Mouse (Mus musculus): ENCODE results near the gene Kif5a. TPM values are rescaled to one million over a fixed set of nuclear protein-coding genes. Genes with fewer than 3 reads are reported as not detected.

Gene Kif5a
- polyA plus RNA-seq, 2 experiments = 0.01 to 0.11 TPM

GRCm38 (mm10) chr10:127257790-127258189 lies 5.4 kb downstream of the Kif5a start:
- H3K4me1 ChIP-seq (replicated peaks; ENCODE audit: control insufficient read depth in 2 of 2, insufficient read depth in 2 of 2, low read length in 1 of 2) = 0 out of 4 replicates have a peak, but pooled peaks cover 1 to 2% of the 10 kb centered on the region in 2 experiments
- TF ChIP-seq EP300 (IDR thresholded peaks at IDR 0.05; ENCODE audit: low read depth) (no peak), CTCF (IDR thresholded peaks at IDR 0.05; ENCODE audit: low read depth) (no peak)
- 54% methylated on average over 6 of the region's 6 CpGs for WGBS (ENCODE audit: insufficient replicate concordance)
- H3K4me3 ChIP-seq (ENCODE audit: insufficient read depth in 1 of 2, low read depth in 2 of 2, low read length in 2 of 2) = no peak overlapping the region
- no peak for DNase-seq (ENCODE audit: low read depth in 3 of 3, low spot score in 3 of 3)
- no peaks in the 10 kb centered on the region for H3K9me3 ChIP-seq (ENCODE audit: control insufficient read depth, low read length)
- no peak overlapping the region for H3K9ac ChIP-seq (replicated peaks)
- H3K4me2 ChIP-seq (ENCODE audit: low read depth) = no peak overlapping the region
- H3K36me3 ChIP-seq (replicated peaks; ENCODE audit: control insufficient read depth, insufficient read depth, low read depth) = no peaks in the 10 kb centered on the region
- peaks cover 14% of the 10 kb centered on the region for H3K27me3 ChIP-seq (ENCODE audit: control insufficient read depth, insufficient read depth, low read length)
- no peak overlapping the region for H3K27ac ChIP-seq
- no peak for ATAC-seq (ENCODE audit: insufficient read depth)

GRCm38 (mm10) chr10:127255625-127256345 lies 7.4 kb downstream of the Kif5a start:
- no peak for TF ChIP-seq EP300 (IDR thresholded peaks at IDR 0.05; ENCODE audit: low read depth)
- Histone ChIP-seq H3K27me3 (ENCODE audit: control insufficient read depth, insufficient read depth, low read length) (no peaks in the 10 kb centered on the region; the same call in 1 of the 2 replicates), H3K4me1 (replicated peaks; ENCODE audit: control insufficient read depth in 2 of 2, insufficient read depth in 2 of 2, low read length in 1 of 2) (no peaks in the 10 kb centered on the region), H3K4me3 (ENCODE audit: insufficient read depth in 1 of 2, low read depth in 2 of 2, low read length in 2 of 2) (no peak overlapping the region), H3K9me3 (ENCODE audit: control insufficient read depth, low read length) (no peaks in the 10 kb centered on the region), H3K36me3 (replicated peaks; ENCODE audit: control insufficient read depth, insufficient read depth, low read depth) (no peaks in the 10 kb centered on the region), H3K27ac (no peak overlapping the region), H3K4me2 (ENCODE audit: low read depth) (no peak overlapping the region), H3K9ac (replicated peaks) (no peak overlapping the region)
- DNase-seq (ENCODE audit: low read depth in 3 of 3, low spot score in 3 of 3) (peak in 2 of 3 experiments; percentile 28 to 33), ATAC-seq (ENCODE audit: insufficient read depth) (no peak)
- 22% methylated on average over 14 of the region's 14 CpGs for WGBS (ENCODE audit: insufficient replicate concordance)

- Histone ChIP-seq H3K27me3 (ENCODE audit: control insufficient read depth, insufficient read depth, low read length) (no peaks in the 10 kb centered on the region; the same call in none of the 2 replicates), H3K27ac (no peak overlapping the region), H3K4me2 (ENCODE audit: low read depth) (no peak overlapping the region), H3K9me3 (ENCODE audit: control insufficient read depth, low read length) (no peaks in the 10 kb centered on the region), H3K4me1 (replicated peaks; ENCODE audit: control insufficient read depth in 2 of 2, insufficient read depth in 2 of 2, low read length in 1 of 2) (no peaks in the 10 kb centered on the region), H3K9ac (replicated peaks) (no peak overlapping the region), H3K36me3 (replicated peaks; ENCODE audit: control insufficient read depth, insufficient read depth, low read depth) (no peaks in the 10 kb centered on the region), H3K4me3 (ENCODE audit: insufficient read depth in 1 of 2, low read depth in 2 of 2, low read length in 2 of 2) (no peak overlapping the region)
- ATAC-seq (ENCODE audit: insufficient read depth) (no peak), DNase-seq (ENCODE audit: low read depth in 3 of 3, low spot score in 3 of 3) (no peak)
- 28% methylated on average over 5 of the region's 5 CpGs for WGBS (ENCODE audit: insufficient replicate concordance)
- no peak for TF ChIP-seq CTCF (IDR thresholded peaks at IDR 0.05; ENCODE audit: low read depth)
- no peak for TF ChIP-seq EP300 (IDR thresholded peaks at IDR 0.05; ENCODE audit: low read depth)
These were observed 12.3 kb downstream of the Kif5a start for GRCm38 (mm10) chr10:127250810-127251209.

GRCm38 (mm10) chr10:127238241-127238824 lies 24.8 kb downstream of the Kif5a start:
- WGBS (ENCODE audit: insufficient replicate concordance) = 48% methylated on average over 18 of the region's 18 CpGs
- H3K27me3 ChIP-seq (ENCODE audit: control insufficient read depth, insufficient read depth, low read length) = peaks cover 17% of the 10 kb centered on the region
- no peak overlapping the region for H3K27ac ChIP-seq
- no peaks in the 10 kb centered on the region for H3K9me3 ChIP-seq (ENCODE audit: control insufficient read depth, low read length)
- TF ChIP-seq CTCF (IDR thresholded peaks at IDR 0.05; ENCODE audit: low read depth) = no peak
- TF ChIP-seq EP300 (IDR thresholded peaks at IDR 0.05; ENCODE audit: low read depth) = no peak
- no peaks in the 10 kb centered on the region for H3K36me3 ChIP-seq (replicated peaks; ENCODE audit: control insufficient read depth, insufficient read depth, low read depth)
- no peak overlapping the region for H3K4me2 ChIP-seq (ENCODE audit: low read depth)
- H3K9ac ChIP-seq (replicated peaks) = no peak overlapping the region
- no peak for DNase-seq (ENCODE audit: low read depth in 3 of 3, low spot score in 3 of 3)
- ATAC-seq (ENCODE audit: insufficient read depth) = no peak
- H3K4me3 ChIP-seq (ENCODE audit: insufficient read depth in 1 of 2, low read depth in 2 of 2, low read length in 2 of 2) = no peak overlapping the region
- no peaks in the 10 kb centered on the region for H3K4me1 ChIP-seq (replicated peaks; ENCODE audit: control insufficient read depth in 2 of 2, insufficient read depth in 2 of 2, low read length in 1 of 2)

GRCm38 (mm10) chr10:127236541-127236940 lies 26.6 kb downstream of the Kif5a start:
- peaks cover 17% of the 10 kb centered on the region for H3K27me3 ChIP-seq (ENCODE audit: control insufficient read depth, insufficient read depth, low read length)
- TF ChIP-seq EP300 (IDR thresholded peaks at IDR 0.05; ENCODE audit: low read depth) (no peak), CTCF (IDR thresholded peaks at IDR 0.05; ENCODE audit: low read depth) (no peak)
- no peak overlapping the region for H3K27ac ChIP-seq
- WGBS (ENCODE audit: insufficient replicate concordance) = 52% methylated on average over 9 of the region's 9 CpGs
- no peak overlapping the region for H3K4me3 ChIP-seq (ENCODE audit: insufficient read depth in 1 of 2, low read depth in 2 of 2, low read length in 2 of 2)
- H3K9me3 ChIP-seq (ENCODE audit: control insufficient read depth, low read length) = no peaks in the 10 kb centered on the region
- no peaks in the 10 kb centered on the region for H3K4me1 ChIP-seq (replicated peaks; ENCODE audit: control insufficient read depth in 2 of 2, insufficient read depth in 2 of 2, low read length in 1 of 2)
- no peak for ATAC-seq (ENCODE audit: insufficient read depth)
- no peaks in the 10 kb centered on the region for H3K36me3 ChIP-seq (replicated peaks; ENCODE audit: control insufficient read depth, insufficient read depth, low read depth)
- no peak for DNase-seq (ENCODE audit: low read depth in 3 of 3, low spot score in 3 of 3)
- no peak overlapping the region for H3K4me2 ChIP-seq (ENCODE audit: low read depth)
- H3K9ac ChIP-seq (replicated peaks) = no peak overlapping the region

Data from liver, embryonic 14.5 days (tissue).